Mouse (Mus musculus) kidney, postnatal 0 days (tissue): ENCODE measurements at regions not wholly inside any gene's neighbourhood (a gene's known extent, or its start where the extent isn't known, plus 50 kb on each side); places are given as distances from the start of the nearest gene placed in this dataset.
A peak's percentile ranks its signal among the peaks of the same experiment; 100 is the strongest.

Experiments
- ATAC-seq: fragments of 200-750 bp; cut with Nextera tagmentation; replicated peaks from 2 replicates; pipeline ENCODE4 v1.8.0; 2017; ENCODE audit warnings: low read depth, moderate number of reproducible peaks, moderate TSS enrichment, moderate library complexity; ENCODE audit not compliant: low FRiP score
- DNase-seq: peaks from one replicate; pipeline ENCODE4 v3.0.0-alpha.2; 2016; ENCODE audit warnings: low spot score
- H3K27ac ChIP-seq: fragments of 300-500 bp; sonication (generic); 2 replicates; pipeline ENCODE4 v1.5.1; 2014; ENCODE audit warnings: mild to moderate bottlenecking
- H3K27me3 ChIP-seq: fragments of 300-500 bp; sonication (generic); 2 replicates; pipeline ENCODE4 v1.6.1; 2014; ENCODE audit warnings: low read length, mixed read lengths; ENCODE audit not compliant: insufficient read depth
- H3K36me3 ChIP-seq: fragments of 300-500 bp; sonication (generic); 2 replicates; pipeline ENCODE4 v1.6.1; 2014; ENCODE audit warnings: low read length, mixed read lengths; ENCODE audit not compliant: insufficient read depth
- H3K4me1 ChIP-seq: fragments of 300-500 bp; sonication (generic); replicated peaks from 2 replicates; pipeline ENCODE4 v1.6.1; 2014; ENCODE audit warnings: antibody characterized with exemption, low read length, mixed read lengths; ENCODE audit not compliant: insufficient read depth
- H3K4me2 ChIP-seq: fragments of 300-500 bp; sonication (generic); 2 replicates; pipeline ENCODE4 v1.6.1; 2014; ENCODE audit warnings: mild to moderate bottlenecking, low read length, moderate library complexity, mixed read lengths
- H3K4me3 ChIP-seq: fragments of 300-500 bp; sonication (generic); replicated peaks from 2 replicates; pipeline ENCODE4 v1.5.1; 2014; ENCODE audit warnings: low read depth, low read length
- H3K9ac ChIP-seq: fragments of 300-500 bp; sonication (generic); 2 replicates; pipeline ENCODE4 v1.6.1; 2014; ENCODE audit warnings: low read depth, low read length
- H3K9me3 ChIP-seq: fragments of 300-500 bp; sonication (generic); replicated peaks from 2 replicates; pipeline ENCODE4 v1.6.1; 2016; ENCODE audit warnings: low read length, inconsistent platforms, mixed read lengths
- CTCF ChIP-seq: IDR thresholded peaks from 2 replicates; pipeline ENCODE4 v1.5.1; 2016; ENCODE audit warnings: antibody characterized with exemption, low read depth, mild to moderate bottlenecking, moderate library complexity
- WGBS: fragments of 180-500 bp; shearing (Covaris S2); extraction: QIAGEN DNeasy Blood & Tissue Kit; methylation state at CpG from one replicate; pipeline ENCODE4 v1.1.7; 2014; 5-methylcytosine and 5-hydroxymethylcytosine counted together

GRCm38 (mm10) chrX:70261360-70261759 lies 103.5 kb downstream of the Ids start:
- no peaks in the 10 kb centered on the region for H3K9me3 ChIP-seq
- no peak overlapping the region for H3K4me2 ChIP-seq
- ATAC-seq = no peak
- H3K4me3 ChIP-seq = no peak overlapping the region
- no peaks in the 10 kb centered on the region for H3K4me1 ChIP-seq
- H3K9ac ChIP-seq = no peak overlapping the region
- WGBS = 63% methylated on average over 1 of the region's 1 CpGs
- H3K27ac ChIP-seq = no peak overlapping the region
- no peak for TF ChIP-seq CTCF
- H3K27me3 ChIP-seq = no peaks in the 10 kb centered on the region
- no peaks in the 10 kb centered on the region for H3K36me3 ChIP-seq
- DNase-seq = no peak

GRCm38 (mm10) chrX:70216011-70216410 lies 148.9 kb downstream of the Ids start:
- DNase-seq = no peak
- Histone ChIP-seq H3K4me1 (no peaks in the 10 kb centered on the region), H3K9ac (no peak overlapping the region), H3K36me3 (no peaks in the 10 kb centered on the region), H3K9me3 (no peaks in the 10 kb centered on the region), H3K4me2 (no peak overlapping the region), H3K27me3 (no peaks in the 10 kb centered on the region), H3K27ac (no peak overlapping the region), H3K4me3 (no peak overlapping the region)
- TF ChIP-seq CTCF = no peak
- WGBS = 79% methylated on average over 1 of the region's 1 CpGs
- no peak for ATAC-seq

- Histone ChIP-seq H3K9ac (no peak overlapping the region), H3K27ac (no peak overlapping the region), H3K4me3 (no peak overlapping the region), H3K4me2 (no peak overlapping the region), H3K36me3 (no peaks in the 10 kb centered on the region), H3K27me3 (no peaks in the 10 kb centered on the region), H3K4me1 (no peaks in the 10 kb centered on the region), H3K9me3 (no peaks in the 10 kb centered on the region)
- TF ChIP-seq CTCF = no peak
- 64% methylated on average over 1 of the region's 1 CpGs for WGBS
- ATAC-seq = no peak; the same call in 1 of the 2 replicates
- DNase-seq = no peak
These were observed 180.3 kb downstream of the Ids start for GRCm38 (mm10) chrX:70184427-70185090.

GRCm38 (mm10) chrX:70169737-70170136 lies 195.1 kb downstream of the Ids start:
- 67% methylated on average over 2 of the region's 2 CpGs for WGBS
- Histone ChIP-seq H3K36me3 (no peaks in the 10 kb centered on the region), H3K9ac (no peak overlapping the region), H3K4me1 (no peaks in the 10 kb centered on the region), H3K4me2 (no peak overlapping the region), H3K27ac (no peak overlapping the region), H3K27me3 (no peaks in the 10 kb centered on the region), H3K4me3 (no peak overlapping the region), H3K9me3 (no peaks in the 10 kb centered on the region)
- TF ChIP-seq CTCF = no peak
- DNase-seq (no peak), ATAC-seq (no peak)

- no peak for ATAC-seq
- H3K27ac ChIP-seq = no peak overlapping the region
- peak; percentile 63 for DNase-seq
- H3K9me3 ChIP-seq = no peaks in the 10 kb centered on the region
- no peak overlapping the region for H3K4me2 ChIP-seq
- no peaks in the 10 kb centered on the region for H3K27me3 ChIP-seq
- H3K9ac ChIP-seq = no peak overlapping the region
- H3K4me1 ChIP-seq = no peaks in the 10 kb centered on the region
- no peak overlapping the region for H3K4me3 ChIP-seq
- H3K36me3 ChIP-seq = no peaks in the 10 kb centered on the region
- WGBS = 17% methylated on average over 4 of the region's 4 CpGs
- peak; percentile 75 for TF ChIP-seq CTCF
These were observed 203.9 kb downstream of the Ids start for GRCm38 (mm10) chrX:70161011-70161410.
